Mouse (Mus musculus): Measurements from ENCODE around the gene Tnfrsf25.

DNA sequence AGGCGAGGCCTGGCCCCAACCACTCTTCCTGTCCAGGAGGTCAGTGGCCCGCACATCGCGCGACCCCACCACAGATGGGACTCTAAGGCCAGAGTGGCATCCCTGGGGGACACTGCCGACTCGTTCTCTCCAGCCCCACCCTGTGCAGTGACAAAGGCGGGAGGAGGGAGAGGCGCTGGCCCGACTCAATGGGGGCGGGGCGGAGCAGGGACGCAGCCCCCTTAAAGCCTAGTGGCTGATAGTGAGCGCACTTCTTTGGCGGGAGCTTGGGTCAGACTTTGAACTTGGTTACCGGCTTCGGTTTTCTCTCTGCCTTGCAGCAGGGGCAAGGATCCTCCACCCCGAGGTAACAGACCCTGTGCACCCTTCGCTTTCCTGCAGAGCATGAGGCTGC, 43.5 kb downstream of the Tnfrsf25 start:
- TF ChIP-seq CTCF (IDR thresholded peaks at IDR 0.05; ENCODE audit: extremely low read depth, insufficient read length, insufficient replicate concordance, low read depth, low read length): no peak
- no peak for TF ChIP-seq POLR2A (IDR thresholded peaks at IDR 0.05; ENCODE audit: low read depth, low read length)
